Mouse (Mus musculus) right cerebral cortex, postnatal 14 days (tissue): ENCODE results near the gene Lmbr1l.
"Not testable (repeated sequence)": the region's sequence is repeated elsewhere in the genome, so short reads cannot be mapped to it uniquely, and the experiment has no call there.

ENCODE experiments used
- DNase-seq: peaks from one replicate; pipeline ENCODE4 v3.0.0; 2022

Gene Lmbr1l

GRCm38 (mm10) chr15:98917538-98918498 lies at the start of gene Lmbr1l:
Gene Lmbr1l, minus strand, starts transcription at chr15:98918231.
- peak; percentile 98 for DNase-seq

DNA sequence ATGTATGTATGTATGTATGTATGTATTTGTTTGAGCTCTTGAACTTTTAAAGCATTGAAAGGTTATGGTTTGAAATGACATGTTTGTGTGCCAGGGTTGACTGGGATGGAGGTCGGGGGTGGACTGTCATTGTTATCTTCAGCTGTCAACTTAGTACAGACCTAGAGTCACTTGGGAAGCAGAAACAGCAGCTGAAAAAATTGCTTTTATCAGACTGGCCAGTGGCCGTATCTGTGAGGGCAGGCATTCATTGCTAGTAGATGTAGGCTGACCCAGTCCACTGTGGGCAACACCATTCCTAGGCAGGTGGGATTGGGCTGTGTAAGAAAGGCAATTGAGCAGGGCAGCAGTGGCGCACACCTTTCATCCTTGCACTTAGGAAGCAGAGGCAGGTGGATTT lies 41.5 kb upstream of the Lmbr1l start:
- no peak for DNase-seq

DNA sequence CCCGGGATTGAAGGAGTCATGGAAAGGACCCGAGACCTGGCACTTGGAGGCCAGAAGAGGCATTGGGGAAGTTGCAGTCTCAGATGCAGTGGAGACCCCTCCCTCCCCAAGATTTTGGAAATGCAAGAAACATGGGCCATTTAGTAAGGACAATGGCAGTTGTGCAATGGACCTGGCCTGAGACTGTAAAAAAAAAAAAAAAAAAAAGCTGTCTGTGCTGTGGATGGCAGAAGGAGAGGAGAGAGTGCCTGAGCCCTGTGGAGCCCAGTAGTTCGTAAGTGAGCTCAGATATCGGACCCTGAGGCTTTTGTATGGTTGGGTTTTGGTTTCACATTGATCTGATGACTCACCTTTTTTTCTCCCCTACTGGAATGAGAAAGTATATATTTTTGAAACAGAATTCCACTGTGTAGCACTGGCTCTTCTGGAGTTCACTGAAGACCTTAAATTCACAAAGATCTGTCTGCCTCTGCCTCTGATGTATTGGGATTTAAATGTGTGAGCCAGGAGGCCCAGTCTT lies 40.9 kb upstream of the Lmbr1l start:
- no peak for DNase-seq

GRCm38 (mm10) chr15:98957475-98957874 lies 39.4 kb upstream of the Lmbr1l start:
- DNase-seq, result no peak

DNA sequence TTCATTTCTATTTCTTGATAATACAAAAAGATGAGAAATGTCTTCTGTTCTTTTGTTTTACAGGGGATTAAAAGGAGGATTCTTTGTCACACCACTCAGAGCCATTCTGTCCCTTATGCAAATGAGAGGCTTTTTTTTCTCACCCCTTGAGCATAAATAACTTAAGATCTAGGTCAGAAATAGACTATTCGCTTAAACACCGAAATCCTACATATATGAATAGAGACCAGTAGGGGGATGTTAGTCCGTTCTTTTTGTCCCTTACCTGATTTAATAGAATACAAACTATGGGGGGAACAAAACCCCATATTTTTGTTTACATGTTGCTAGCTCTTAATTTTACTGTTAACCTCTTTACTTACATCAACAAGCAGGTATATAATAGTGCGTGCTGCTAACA lies 38.0 kb upstream of the Lmbr1l start:
- DNase-seq, result no peak

DNA sequence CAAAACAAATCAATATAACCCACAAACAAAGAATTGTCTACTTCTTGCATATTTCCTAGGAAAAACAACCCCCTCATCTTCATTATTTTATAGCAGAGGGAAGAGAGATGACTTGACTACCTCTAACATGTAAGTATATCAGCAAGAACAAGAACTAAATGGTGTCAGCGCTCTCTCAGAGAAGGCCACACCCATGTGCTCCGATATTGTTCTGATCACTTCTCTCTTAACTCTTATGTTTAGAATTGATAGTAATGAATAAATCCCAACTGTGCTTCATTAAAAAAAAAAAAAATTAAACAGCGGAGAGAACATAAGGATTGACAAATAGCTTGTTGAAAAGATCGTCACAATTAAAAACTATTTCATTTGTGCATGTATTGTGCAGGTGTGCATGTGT lies 37.3 kb upstream of the Lmbr1l start:
- DNase-seq, result no peak

DNA sequence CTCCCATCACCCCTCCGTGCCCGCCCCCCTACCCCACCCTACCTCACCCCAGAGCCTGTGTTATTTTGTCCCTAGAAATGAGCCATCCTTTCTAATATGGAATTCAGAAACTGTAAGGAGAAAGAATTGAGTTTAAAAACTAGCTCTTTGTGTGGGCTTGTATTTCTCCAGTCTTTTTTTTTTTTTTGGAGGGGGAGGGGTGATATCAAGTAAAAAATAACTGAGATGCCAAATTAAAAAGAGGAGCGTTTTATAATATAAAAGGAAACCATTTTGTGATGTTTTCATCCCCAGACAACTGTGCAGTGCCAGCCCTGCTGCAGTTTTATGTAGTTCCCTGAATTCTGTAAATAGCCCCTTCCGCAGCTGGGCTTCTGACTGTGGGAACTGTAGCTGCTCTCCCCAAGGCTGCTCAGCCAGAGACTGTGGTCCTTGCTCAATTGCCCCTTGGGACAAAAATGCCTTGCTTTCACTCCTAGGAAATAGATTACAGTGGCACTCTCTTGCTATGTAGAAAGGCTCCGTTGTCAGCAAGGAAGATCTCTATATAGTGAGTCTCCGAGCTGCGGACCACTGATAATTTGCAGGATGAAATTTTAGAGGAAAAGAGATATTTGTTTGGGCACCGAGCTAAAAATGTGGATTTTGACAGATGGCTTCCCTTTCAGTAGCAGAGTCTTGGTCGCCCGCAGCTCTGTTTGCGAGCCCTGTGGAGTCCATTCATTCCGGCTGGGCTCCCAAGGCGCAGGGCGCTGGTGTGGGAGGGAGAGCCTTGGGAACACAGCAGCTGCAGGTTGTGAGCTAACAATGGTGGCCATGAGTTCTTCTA lies 36.6 kb upstream of the Lmbr1l start:
- peak; percentile 52 for DNase-seq

DNA sequence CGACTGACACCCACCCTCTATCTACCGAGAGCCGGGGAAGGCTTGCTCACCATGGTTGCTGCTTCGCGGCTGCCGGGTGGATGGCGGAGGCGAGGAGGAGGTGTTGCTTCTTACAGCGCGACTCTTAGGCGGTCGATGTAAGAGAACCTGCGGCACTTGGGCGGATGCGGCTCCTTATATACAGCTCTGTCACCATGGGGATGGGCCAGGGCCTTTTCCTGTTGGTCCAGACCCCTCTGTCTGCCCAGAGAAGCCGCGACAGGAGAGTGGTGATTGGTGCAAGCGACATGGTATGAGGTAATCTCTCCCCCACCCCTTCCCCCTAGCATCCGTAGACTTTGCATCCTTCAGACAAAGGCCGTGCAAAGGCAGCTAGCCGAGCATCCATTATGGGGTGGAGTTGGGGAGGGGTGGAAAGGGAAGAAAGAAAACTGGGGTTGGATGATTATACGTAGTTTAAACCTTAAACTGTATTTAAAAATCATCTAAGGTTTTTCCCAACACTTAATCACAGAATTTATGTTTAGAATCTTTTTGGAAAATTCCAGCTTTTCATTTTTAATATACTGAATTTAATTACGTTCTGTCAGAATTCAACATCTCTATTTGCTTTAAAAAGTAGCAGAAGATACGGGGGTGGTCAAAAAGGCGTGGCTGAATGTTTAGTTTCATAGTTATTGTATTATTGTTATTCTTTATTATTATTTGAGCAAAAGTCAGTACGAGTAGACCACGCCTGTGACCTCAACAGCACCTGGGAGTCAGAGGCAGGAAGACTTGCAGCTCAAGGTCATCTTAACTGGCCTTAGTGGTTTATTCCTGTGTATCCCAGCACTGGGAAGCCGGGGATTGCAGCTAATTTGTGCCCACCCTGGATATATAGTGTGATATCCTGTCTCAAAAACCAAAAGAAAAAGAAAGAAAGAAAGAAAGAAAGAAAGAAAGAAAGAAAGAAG lies 35.6 kb upstream of the Lmbr1l start, which contains the start of the genes Gm49450 and Tuba1a:
TSS of gene Gm49450 (minus strand) at position 151 of the 956 bp plus-strand sequence.
TSS of gene Tuba1a (minus strand) at position 303 of the 956 bp plus-strand sequence.
- peak; percentile 94 for DNase-seq

GRCm38 (mm10) chr15:98952751-98953400 lies 34.8 kb upstream of the Lmbr1l start:
- DNase-seq, result peak; percentile 68

- DNase-seq, result no peak
Measured at GRCm38 (mm10) chr15:98952063-98952455, 34.0 kb upstream of the Lmbr1l start.

GRCm38 (mm10) chr15:98951122-98952062 lies 33.4 kb upstream of the Lmbr1l start:
- DNase-seq, result not testable (repeated sequence)

- no peak for DNase-seq
Measured at GRCm38 (mm10) chr15:98949607-98949892, 31.5 kb upstream of the Lmbr1l start.

DNA sequence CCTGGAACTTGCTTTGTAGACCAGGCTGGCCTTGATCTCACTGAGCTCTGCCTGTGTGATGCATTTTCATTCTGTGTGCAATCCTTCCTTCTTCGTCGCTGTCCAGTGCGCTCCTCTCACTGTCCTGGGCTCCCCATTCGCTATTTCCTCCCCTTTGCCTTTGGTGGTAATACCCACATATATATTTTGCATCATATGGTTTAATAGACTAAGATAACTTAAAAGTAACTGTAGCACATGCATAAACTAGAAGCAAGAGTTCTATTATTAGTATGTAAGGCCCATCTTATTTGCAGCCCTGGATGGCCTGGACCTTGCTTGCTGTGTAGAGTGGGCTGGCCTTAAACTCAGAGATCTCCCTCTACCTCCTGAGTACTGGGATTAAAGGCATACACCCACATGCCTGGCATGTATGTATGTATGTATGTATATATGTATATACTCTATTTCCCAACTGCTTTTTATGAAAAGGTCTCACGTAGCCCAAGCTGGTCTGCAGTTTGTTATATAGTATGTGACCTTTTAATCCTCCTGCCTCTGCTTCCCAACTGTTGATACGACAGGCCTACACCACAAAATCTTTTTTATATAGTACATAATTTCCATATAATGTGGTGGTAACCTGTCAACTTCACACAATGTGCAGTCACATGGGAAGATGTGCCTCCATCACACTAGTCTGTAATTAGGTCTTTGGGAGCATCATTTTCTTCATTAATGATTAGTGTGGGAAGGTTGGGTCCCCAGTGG lies 31.0 kb upstream of the Lmbr1l start:
- no peak for DNase-seq

- no peak for DNase-seq
Measured at GRCm38 (mm10) chr15:98948382-98948781, 30.4 kb upstream of the Lmbr1l start.

GRCm38 (mm10) chr15:98947884-98948283 lies 29.9 kb upstream of the Lmbr1l start:
- DNase-seq, result no peak

- DNase-seq, result no peak
Measured at GRCm38 (mm10) chr15:98943133-98943532, 25.1 kb upstream of the Lmbr1l start.

DNA sequence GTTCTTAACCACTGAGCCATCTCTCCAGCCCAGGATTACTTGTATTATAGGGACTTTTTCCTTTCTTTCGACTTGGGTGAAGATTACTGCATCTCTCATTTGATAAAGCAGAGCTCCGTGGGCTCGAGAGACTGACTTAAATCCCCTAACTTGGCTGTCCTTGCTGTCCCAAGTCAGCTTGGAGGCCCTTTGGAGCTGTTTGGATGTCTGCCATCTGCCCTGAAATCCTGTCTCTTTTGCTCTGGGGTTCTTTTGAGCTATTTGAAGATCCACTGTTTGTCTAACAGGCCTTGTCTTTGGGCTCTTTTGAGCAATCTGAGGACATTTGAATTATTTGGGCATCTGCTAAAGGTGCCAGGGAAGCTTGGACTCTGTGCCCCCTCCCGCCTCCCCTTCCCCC lies 24.1 kb upstream of the Lmbr1l start:
- DNase-seq, result no peak

DNA sequence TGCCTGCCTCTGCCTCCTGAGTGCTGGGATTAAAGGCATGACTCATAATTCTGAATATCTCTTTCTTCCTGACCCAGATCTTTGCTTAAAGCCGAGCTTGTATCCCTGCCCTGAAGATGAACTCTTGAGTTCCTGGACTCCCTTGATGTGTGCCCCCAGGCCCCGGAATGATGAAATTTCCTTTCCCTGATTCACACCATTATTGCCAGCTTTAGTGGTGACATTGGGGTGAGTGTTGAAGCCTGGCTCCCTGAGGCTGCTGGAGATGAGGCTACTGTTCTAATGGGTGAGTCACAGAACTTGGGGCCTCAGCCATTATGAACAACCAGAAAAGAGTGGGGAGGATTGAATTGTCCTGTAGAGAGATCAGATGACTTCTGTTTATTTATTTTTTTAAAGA lies 23.5 kb upstream of the Lmbr1l start:
- no peak for DNase-seq

GRCm38 (mm10) chr15:98940816-98941215 lies 22.8 kb upstream of the Lmbr1l start:
- peak; percentile 14 for DNase-seq
